In genomic region chr2:30247681-30248080, GRCm38 (mm10) we compare ENCODE assay signal across 34 mouse cellular contexts. TPM values are rescaled to one million over a fixed set of nuclear protein-coding genes. Genes with fewer than 3 reads are reported as not detected.
DNase-seq lines count a peak whose midpoint lies in the region; ATAC-seq and TF ChIP-seq lines count a peak whose summit lies in the region.
"Had no signal": no experiment of that assay in that cellular context is flagged by ENCODE, and none has a peak within 500 bp of the region (broad histone marks: within the 10 kb centered on the region; RNA-seq: fewer than 3 reads in every experiment).

No protein-coding gene starts in this region.

- no peak overlapping the region for H3K4me3 ChIP-seq in heart, embryonic 11.5 days (ENCODE audit: low read depth, low read length)
- no peak overlapping the region for H3K4me3 ChIP-seq in heart, embryonic 12.5 days
- H3K4me3 ChIP-seq in spleen, adult 2 months (ENCODE audit: extremely low read depth, insufficient read depth, insufficient read length), result no peak overlapping the region
- H3K4me3 ChIP-seq: embryonic facial prominence, embryonic 12.5 days; embryonic facial prominence, embryonic 15.5 days; heart, embryonic 10.5 days; heart, embryonic 15.5 days; hindbrain, embryonic 13.5 days had no signal

- no peak overlapping the region for H3K27ac ChIP-seq in heart, embryonic 11.5 days (ENCODE audit: low read depth, low read length)
- no peak overlapping the region for H3K27ac ChIP-seq in heart, embryonic 12.5 days (ENCODE audit: poor library complexity, severe bottlenecking)
- 0 out of 2 replicates have a peak overlapping the region, but pooled peaks have one; percentile 12 for H3K27ac ChIP-seq in spleen, adult 2 months (ENCODE audit: insufficient read depth, low read length)
- H3K27ac ChIP-seq: embryonic facial prominence, embryonic 12.5 days; embryonic facial prominence, embryonic 15.5 days; heart, embryonic 10.5 days; heart, embryonic 15.5 days; hindbrain, embryonic 13.5 days had no signal

- H3K9ac ChIP-seq in heart, embryonic 11.5 days (ENCODE audit: low read depth, low read length), result no peak overlapping the region
- H3K9ac ChIP-seq in heart, embryonic 12.5 days, result 0 out of 2 replicates have a peak overlapping the region, but pooled peaks have one; percentile 16
- H3K9ac ChIP-seq: embryonic facial prominence, embryonic 12.5 days; embryonic facial prominence, embryonic 15.5 days; forebrain, postnatal 0 days; heart, embryonic 15.5 days; hindbrain, embryonic 13.5 days had no signal

- 81% methylated on average over 4 of the region's 4 CpGs for WGBS in heart, embryonic 11.5 days (ENCODE audit: insufficient replicate concordance)
- WGBS in heart, embryonic 12.5 days, result 79% methylated on average over 4 of the region's 4 CpGs
- 79% methylated on average over 4 of the region's 4 CpGs for WGBS in spleen, adult 2 months

- H3K4me1 ChIP-seq in heart, embryonic 11.5 days (ENCODE audit: control insufficient read depth, insufficient read depth, low read length), result peaks cover 15% of the 10 kb centered on the region
- H3K4me1 ChIP-seq in heart, embryonic 12.5 days (replicated peaks), result peaks cover 37% of the 10 kb centered on the region
- H3K4me1 ChIP-seq in spleen, adult 2 months (ENCODE audit: control insufficient read depth, insufficient read depth, insufficient read length), result peaks cover 44% of the 10 kb centered on the region; the same call in 1 of the 2 replicates

- TF ChIP-seq CTCF in spleen, adult 2 months (IDR thresholded peaks at IDR 0.05; ENCODE audit: extremely low read depth, insufficient read depth, insufficient read length, insufficient replicate concordance), result no peak

- no peak overlapping the region for H3K4me2 ChIP-seq in heart, embryonic 11.5 days
- no peak overlapping the region for H3K4me2 ChIP-seq in heart, embryonic 12.5 days
- H3K4me2 ChIP-seq: embryonic facial prominence, embryonic 12.5 days; embryonic facial prominence, embryonic 15.5 days; heart, embryonic 15.5 days; hindbrain, embryonic 13.5 days had no signal

- DNase-seq in cerebellum, postnatal 25 days, result peak; percentile 17 to 28
- DNase-seq in cerebellum, adult 9-11 months, result no peak
- DNase-seq in heart, adult 11 months, result peak; percentile 93
- DNase-seq in heart, postnatal 25 days (ENCODE audit: low spot score), result no peak
- no peak for DNase-seq in spleen, adult 2 months (ENCODE audit: low read depth in 1 of 2, low spot score in 2 of 2)
- DNase-seq in spleen, adult 12 weeks (ENCODE audit: low spot score), result no peak
- DNase-seq: adrenal gland, adult 8-10 months; adrenal gland, postnatal 25 days; cerebellum, adult 11-12 months; cerebellum, adult 8-10 months; cerebellum, postnatal 14 days; forebrain, postnatal 0 days; gastrocnemius, postnatal 14 days; kidney, adult 18-20 months had no signal

- H3K36me3 ChIP-seq in heart, embryonic 11.5 days (ENCODE audit: control insufficient read depth, insufficient read depth, low read length), result peaks cover 10% of the 10 kb centered on the region
- peaks cover 74% of the 10 kb centered on the region for H3K36me3 ChIP-seq in heart, embryonic 12.5 days
- peaks cover 4% of the 10 kb centered on the region for H3K36me3 ChIP-seq in spleen, adult 2 months (ENCODE audit: control insufficient read depth, insufficient read depth, low read length)

- TF ChIP-seq POLR2A in spleen, adult 2 months (IDR thresholded peaks at IDR 0.05; ENCODE audit: low read depth, low read length), result no peak

- no peak for ATAC-seq in heart, embryonic 11.5 days (replicated peaks; ENCODE audit: insufficient number of reproducible peaks, low FRiP score, low TSS enrichment)
- ATAC-seq in heart, embryonic 12.5 days (ENCODE audit: insufficient number of reproducible peaks, low FRiP score), result no peak
- ATAC-seq: activated CD4-positive, CD25-positive, alpha-beta regulatory T cell, adult 4 months; forebrain, embryonic 14.5 days; forebrain, postnatal 0 days; hindbrain, embryonic 16.5 days; inflammation-experienced regulatory T-cells, adult 6 months; intestine, embryonic 16.5 days had no signal

- intact Hi-C loops in heart, postnatal 25 days (cut with DNase I), result no loop called here

- H3K9me3 ChIP-seq in heart, embryonic 11.5 days (replicated peaks; ENCODE audit: control insufficient read depth, low read length), result no peaks in the 10 kb centered on the region
- H3K9me3 ChIP-seq in heart, embryonic 12.5 days (replicated peaks), result no peaks in the 10 kb centered on the region
- H3K9me3 ChIP-seq: embryonic facial prominence, embryonic 12.5 days; embryonic facial prominence, embryonic 15.5 days; heart, embryonic 10.5 days; heart, embryonic 15.5 days; hindbrain, embryonic 13.5 days had no signal

- H3K27me3 ChIP-seq in heart, embryonic 11.5 days (ENCODE audit: control insufficient read depth, insufficient read depth, low read length), result no peaks in the 10 kb centered on the region
- no peaks in the 10 kb centered on the region for H3K27me3 ChIP-seq in heart, embryonic 12.5 days (replicated peaks)
- H3K27me3 ChIP-seq in spleen, adult 2 months (ENCODE audit: control insufficient read depth, insufficient read depth, low read length), result no peaks in the 10 kb centered on the region
- H3K27me3 ChIP-seq: embryonic facial prominence, embryonic 12.5 days; embryonic facial prominence, embryonic 15.5 days; heart, embryonic 15.5 days; hindbrain, embryonic 13.5 days had no signal

RNA-seq across cellular contexts. Expression of gene Gm28035, which starts 7.3 kb away (rescaled TPM):
- polyA plus RNA-seq in heart, embryonic 11.5 days (2014; fragmentation: Nextera tagmentation; extraction: Ambion mirVana), result 0.49 TPM in 1 of 2 replicates, not detected in the other
- 0.33 and 0.40 TPM in 2 replicates for polyA plus RNA-seq in heart, embryonic 12.5 days (2016; fragmentation: Nextera tagmentation; extraction: Ambion mirVana)
- total RNA-seq in heart, postnatal 25 days (2021), result 1 to 10 TPM; 3.7 to 4.4 TPM
- polyA plus RNA-seq in spleen, adult 2 months (2012; rRNA removed), result 6.0 and 9.6 TPM in 2 replicates
- total RNA-seq: common myeloid progenitor, adult 5-6 weeks had no signal
- polyA plus RNA-seq: activated CD4-positive, CD25-positive, alpha-beta regulatory T cell, adult 4 months had no signal

RNA-seq across cellular contexts. Expression of gene Lrrc8a, which starts 10.2 kb away (rescaled TPM):
- 38.1 and 46.9 TPM in 2 replicates for polyA plus RNA-seq in heart, embryonic 11.5 days (2014; fragmentation: Nextera tagmentation; extraction: Ambion mirVana)
- 35.4 and 37.7 TPM in 2 replicates for polyA plus RNA-seq in heart, embryonic 12.5 days (2016; fragmentation: Nextera tagmentation; extraction: Ambion mirVana)
- total RNA-seq in heart, postnatal 25 days (2021), result 10 to 100 TPM; 58.2 to 66.7 TPM
- 22.1 and 25.6 TPM in 2 replicates for polyA plus RNA-seq in spleen, adult 2 months (2012; rRNA removed)

RNA-seq across cellular contexts. Expression of gene Phyhd1, which starts 18.3 kb away (rescaled TPM):
- 4.7 and 7.4 TPM in 2 replicates for polyA plus RNA-seq in heart, embryonic 11.5 days (2014; fragmentation: Nextera tagmentation; extraction: Ambion mirVana)
- polyA plus RNA-seq in heart, embryonic 12.5 days (2016; fragmentation: Nextera tagmentation; extraction: Ambion mirVana), result 5.7 and 6.5 TPM in 2 replicates
- 100 to 1,000 TPM in 1 of 2 experiments, 10 to 100 TPM in 1; 94.8 to 104 TPM for total RNA-seq in heart, postnatal 25 days (2021)
- polyA plus RNA-seq in spleen, adult 2 months (2012; rRNA removed), result 18.1 and 24.1 TPM in 2 replicates

RNA-seq across cellular contexts. Expression of gene Gm28038, which starts 33.2 kb away (rescaled TPM):
- polyA plus RNA-seq in heart, embryonic 11.5 days (2014; fragmentation: Nextera tagmentation; extraction: Ambion mirVana), result not detected in 2 replicates
- not detected in 2 replicates for polyA plus RNA-seq in heart, embryonic 12.5 days (2016; fragmentation: Nextera tagmentation; extraction: Ambion mirVana)
- under 1 TPM in 1 of 2 experiments, not detected in 1; 0.91 TPM for total RNA-seq in heart, postnatal 25 days (2021)
- polyA plus RNA-seq in spleen, adult 2 months (2012; rRNA removed), result not detected in 2 replicates
- total RNA-seq: adrenal gland, adult 8-10 months; adrenal gland, postnatal 25 days; common myeloid progenitor, adult 5-6 weeks; ES-E14; heart, postnatal 10 days; hematopoietic stem cell, adult 5-6 weeks had no signal
- polyA plus RNA-seq: activated CD4-positive, CD25-positive, alpha-beta regulatory T cell, adult 4 months; brain, embryonic 14.5 days; embryonic facial prominence, embryonic 12.5 days; embryonic facial prominence, embryonic 15.5 days; forebrain, embryonic 11.5 days; forebrain, embryonic 14.5 days; forebrain, postnatal 0 days; frontal cortex, adult 2 months; gonadal fat pad, adult 2 months; heart, embryonic 10.5 days; heart, embryonic 15.5 days; hindbrain, embryonic 13.5 days; hindbrain, embryonic 16.5 days; intestine, embryonic 16.5 days had no signal

RNA-seq across cellular contexts. Expression of gene Dolk, which starts 38.5 kb away (rescaled TPM):
- 26.6 and 27.7 TPM in 2 replicates for polyA plus RNA-seq in heart, embryonic 11.5 days (2014; fragmentation: Nextera tagmentation; extraction: Ambion mirVana)
- 26.6 and 27.1 TPM in 2 replicates for polyA plus RNA-seq in heart, embryonic 12.5 days (2016; fragmentation: Nextera tagmentation; extraction: Ambion mirVana)
- total RNA-seq in heart, postnatal 25 days (2021), result 10 to 100 TPM; 23.6 to 26.3 TPM
- 11.0 and 11.6 TPM in 2 replicates for polyA plus RNA-seq in spleen, adult 2 months (2012; rRNA removed)

Comparison
In these comparisons a context has a peak if more than half of its experiments do, and no peak if none do; other contexts are left out.
1. DNase-seq: peak in cerebellum, postnatal 25 days (2 of 2) and heart, adult 11 months (single experiment); none in cerebellum, adult 9-11 months (single experiment), heart, postnatal 25 days (single experiment), spleen, adult 2 months (0 of 2) and spleen, adult 12 weeks (single experiment).